7 mouse cellular contexts compared by ENCODE assay signal in the genomic region with DNA sequence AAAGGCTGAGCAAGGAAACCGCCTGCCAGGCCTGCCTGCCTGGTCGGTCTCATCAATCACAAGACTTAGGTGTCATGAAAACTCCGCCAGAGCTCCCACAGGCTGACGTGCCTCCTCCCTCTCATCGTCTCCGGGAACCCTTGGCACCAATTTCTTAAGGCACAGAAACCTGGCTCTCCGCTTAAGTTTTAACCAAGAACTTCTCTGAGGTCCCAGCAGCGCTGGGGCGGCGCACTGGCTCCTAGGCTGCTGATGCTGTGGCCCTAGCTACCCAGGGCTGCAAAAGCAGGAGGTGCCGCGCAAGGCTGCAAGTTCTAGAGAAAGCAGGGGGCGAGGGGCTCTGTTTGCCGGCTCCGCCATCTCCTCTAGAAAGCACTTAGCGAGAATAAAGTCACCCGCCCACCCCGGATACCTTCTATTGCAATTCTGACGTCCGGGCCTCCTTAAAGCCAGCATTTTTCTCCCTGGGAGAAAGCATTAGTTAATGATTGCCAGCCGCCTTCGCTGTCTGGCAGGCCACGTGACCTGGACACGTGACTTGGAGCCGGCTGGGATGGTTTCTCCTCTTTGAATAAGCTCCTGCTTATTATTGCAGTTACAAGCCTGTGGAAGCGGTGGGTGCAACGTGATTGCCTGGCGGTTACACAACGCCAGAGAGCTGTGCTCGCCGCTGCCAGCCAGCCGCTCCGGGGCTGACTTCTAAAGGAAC. TPM values are rescaled to one million over a fixed set of nuclear protein-coding genes. Genes with fewer than 3 reads are reported as not detected.
DNase-seq lines count a peak whose midpoint lies in the region; ATAC-seq and TF ChIP-seq lines count a peak whose summit lies in the region.

A gene (minus strand): TSS at position 442 of the 709 bp plus-strand sequence.

- peak; percentile 62 to 81 for DNase-seq in adrenal gland, postnatal 4 days (ENCODE audit: low spot score in 2 of 2)
- peak; percentile 97 for DNase-seq in embryonic facial prominence, embryonic 14.5 days (ENCODE audit: low spot score)
- peak; percentile 94 to 96 for DNase-seq in heart, adult 2 months
- DNase-seq in kidney, adult 8-10 months: peak; percentile 99
- peak; percentile 93 for DNase-seq in midbrain, embryonic 14.5 days
- peak; percentile 58 to 77 for DNase-seq in spleen, adult 18-20 months

- no peaks in the 10 kb centered on the region for H3K9me3 ChIP-seq in embryonic facial prominence, embryonic 14.5 days (ENCODE audit: control insufficient read depth, low read length)
- H3K9me3 ChIP-seq in limb, embryonic 12.5 days: 0 out of 2 replicates have a peak, but pooled peaks cover 14% of the 10 kb centered on the region
- H3K9me3 ChIP-seq in midbrain, embryonic 14.5 days (ENCODE audit: control insufficient read depth, low read length): no peaks in the 10 kb centered on the region

- ATAC-seq in embryonic facial prominence, embryonic 14.5 days (ENCODE audit: low read depth): peak; percentile 87
- ATAC-seq in limb, embryonic 12.5 days (ENCODE audit: insufficient number of reproducible peaks, insufficient read depth, low FRiP score, low TSS enrichment, low read depth): peak; percentile 70
- peak; percentile 88 for ATAC-seq in midbrain, embryonic 14.5 days (ENCODE audit: low FRiP score, low TSS enrichment)

- H3K79me2 ChIP-seq in heart, adult 2 months (replicated peaks; ENCODE audit: control insufficient read depth, insufficient read depth, low read length): no peaks in the 10 kb centered on the region; the same call in 1 of the 2 replicates

- intact Hi-C loops in heart, adult 2 months (cut with DNase I): loop anchor here (1.0 to 5.0 kb wide), 5 partner anchors 11 to 68 kb away; a partner anchor contains a TSS

- no peaks in the 10 kb centered on the region for H3K27me3 ChIP-seq in embryonic facial prominence, embryonic 14.5 days (replicated peaks; ENCODE audit: control insufficient read depth, insufficient read depth, low read length)
- no peaks in the 10 kb centered on the region for H3K27me3 ChIP-seq in heart, adult 2 months (ENCODE audit: control insufficient read depth, insufficient read depth, low read length)
- H3K27me3 ChIP-seq in limb, embryonic 12.5 days: no peaks in the 10 kb centered on the region
- H3K27me3 ChIP-seq in midbrain, embryonic 14.5 days (ENCODE audit: control insufficient read depth, insufficient read depth, low read length): no peaks in the 10 kb centered on the region

- peak within 1 kb of the TSS; percentile 64 for H3K9ac ChIP-seq in embryonic facial prominence, embryonic 14.5 days (ENCODE audit: low read depth, low read length)
- peak within 1 kb of the TSS; percentile 80 for H3K9ac ChIP-seq in heart, adult 2 months (ENCODE audit: low read depth, low read length)
- peak within 1 kb of the TSS; percentile 69 for H3K9ac ChIP-seq in limb, embryonic 12.5 days (replicated peaks)
- H3K9ac ChIP-seq in midbrain, embryonic 14.5 days (replicated peaks; ENCODE audit: low read length): peak within 1 kb of the TSS; percentile 69

- peak within 1 kb of the TSS; percentile 91 for H3K27ac ChIP-seq in embryonic facial prominence, embryonic 14.5 days (replicated peaks; ENCODE audit: low read depth, low read length)
- H3K27ac ChIP-seq in heart, adult 2 months: peak within 1 kb of the TSS; percentile 91
- H3K27ac ChIP-seq in limb, embryonic 12.5 days: peak within 1 kb of the TSS; percentile 99
- H3K27ac ChIP-seq in midbrain, embryonic 14.5 days (replicated peaks; ENCODE audit: low read depth, low read length): peak within 1 kb of the TSS; percentile 87

- TF ChIP-seq POLR2A in heart, adult 2 months (IDR thresholded peaks at IDR 0.05; ENCODE audit: insufficient read depth, low read depth, low read length): peak; percentile 85

- H3K36me3 ChIP-seq in embryonic facial prominence, embryonic 14.5 days (ENCODE audit: control insufficient read depth, insufficient read depth, low read length): 0 out of 2 replicates have a peak, but pooled peaks cover 4% of the 10 kb centered on the region
- no peaks in the 10 kb centered on the region for H3K36me3 ChIP-seq in heart, adult 2 months (ENCODE audit: control insufficient read depth, insufficient read depth, low read length)
- peaks cover 9% of the 10 kb centered on the region for H3K36me3 ChIP-seq in limb, embryonic 12.5 days
- no peaks in the 10 kb centered on the region for H3K36me3 ChIP-seq in midbrain, embryonic 14.5 days (ENCODE audit: control insufficient read depth, insufficient read depth, low read length)

- peak within 1 kb of the TSS; percentile 40 for H3K4me3 ChIP-seq in embryonic facial prominence, embryonic 14.5 days (ENCODE audit: low read depth, low read length)
- peak within 1 kb of the TSS; percentile 64 for H3K4me3 ChIP-seq in heart, adult 2 months
- peak within 1 kb of the TSS; percentile 52 for H3K4me3 ChIP-seq in limb, embryonic 12.5 days (replicated peaks)
- H3K4me3 ChIP-seq in midbrain, embryonic 14.5 days (replicated peaks; ENCODE audit: low read depth, low read length): peak within 1 kb of the TSS; percentile 50

- H3K4me1 ChIP-seq in embryonic facial prominence, embryonic 14.5 days (ENCODE audit: control insufficient read depth, insufficient read depth, low read length): peaks cover 12% of the 10 kb centered on the region
- H3K4me1 ChIP-seq in heart, adult 2 months (ENCODE audit: control insufficient read depth, insufficient read depth, low read length): peaks cover 2% of the 10 kb centered on the region
- peaks cover 30% of the 10 kb centered on the region for H3K4me1 ChIP-seq in limb, embryonic 12.5 days (replicated peaks)
- peaks cover 18% of the 10 kb centered on the region for H3K4me1 ChIP-seq in midbrain, embryonic 14.5 days (ENCODE audit: control insufficient read depth, insufficient read depth, low read length)

- WGBS in embryonic facial prominence, embryonic 14.5 days: under 1% methylated on average over 33 of the region's 33 CpGs
- under 1% methylated on average over 33 of the region's 33 CpGs for WGBS in heart, adult 2 months
- under 1% methylated on average over 33 of the region's 33 CpGs for WGBS in limb, embryonic 12.5 days
- 1% methylated on average over 33 of the region's 33 CpGs for WGBS in midbrain, embryonic 14.5 days

- TF ChIP-seq EP300 in heart, adult 2 months (IDR thresholded peaks at IDR 0.05; ENCODE audit: insufficient read depth, low read depth, low read length): peak; percentile 92

- H3K4me2 ChIP-seq in embryonic facial prominence, embryonic 14.5 days (ENCODE audit: low read depth, low read length): peak within 1 kb of the TSS; percentile 61
- H3K4me2 ChIP-seq in limb, embryonic 12.5 days: peak within 1 kb of the TSS; percentile 69
- peak within 1 kb of the TSS; percentile 81 for H3K4me2 ChIP-seq in midbrain, embryonic 14.5 days (ENCODE audit: low read length)

- no peak for TF ChIP-seq CTCF in heart, adult 2 months (IDR thresholded peaks at IDR 0.05)

RNA-seq across cellular contexts. Expression of the gene that starts here (rescaled TPM):
- total RNA-seq in adrenal gland, postnatal 4 days (2021): 1 to 10 TPM; 4.3 to 6.5 TPM
- 2.2 TPM in 1 of 2 replicates, not detected in the other for polyA plus RNA-seq in embryonic facial prominence, embryonic 14.5 days (2014; fragmentation: Nextera tagmentation; extraction: Ambion mirVana)
- total RNA-seq in heart, adult 2 months (2021): 1 to 10 TPM; 5.7 to 5.9 TPM
- polyA plus RNA-seq in heart, adult 2 months (2012; rRNA removed): not detected in 2 replicates
- 0.99 and 2.6 TPM in 2 replicates for polyA plus RNA-seq in limb, embryonic 12.5 days (2016; fragmentation: Nextera tagmentation; extraction: Ambion mirVana)
- polyA plus RNA-seq in midbrain, embryonic 14.5 days (2014; fragmentation: Nextera tagmentation; extraction: Ambion mirVana): not detected in 2 replicates

Comparison
In these comparisons a context has a peak if more than half of its experiments do, and no peak if none do; other contexts are left out.
1. Peak in every context shown above with its lines: DNase-seq, ATAC-seq, H3K4me3 ChIP-seq and H3K27ac ChIP-seq.
2. Peak in DNase-seq, ATAC-seq, H3K4me3 ChIP-seq, H3K27ac ChIP-seq, H3K9ac ChIP-seq and H3K4me2 ChIP-seq in midbrain, embryonic 14.5 days; RNA of the gene not detected or under 1 TPM.